Mouse (Mus musculus) MEL (cell line): Measurements from ENCODE around the gene Cpne9. TPM values are rescaled to one million over a fixed set of nuclear protein-coding genes. Genes with fewer than 3 reads are reported as not detected.
A peak's percentile ranks its signal among the peaks of the same experiment; 100 is the strongest.

ENCODE experiments used
- DNase-seq: peaks from one replicate; pipeline ENCODE4 v3.0.0; 2011; ENCODE audit warnings: low read depth, low spot score
- H3K27ac ChIP-seq: 2 replicates; pipeline ENCODE4 v1.5.1; 2012; ENCODE audit warnings: low read depth, mild to moderate bottlenecking, control low read depth, low read length, moderate library complexity; ENCODE audit not compliant: control insufficient read depth
- H3K27me3 ChIP-seq, 2 experiments: fragments of 150-350 bp in 1 of 2; sonication (generic) in 1 of 2; 2 replicates each; pipeline ENCODE4 v1.6.1; 2012; ENCODE audit warnings: low read length in 2 of 2, mild to moderate bottlenecking in 2 of 2, improper control_type of control experiment in 1 of 2, moderate library complexity in 1 of 2; ENCODE audit not compliant: insufficient read depth in 2 of 2, control insufficient read depth in 1 of 2
- H3K36me3 ChIP-seq, 2 experiments: 2 replicates each; pipeline ENCODE4 v1.6.1; 2012 to 2014; ENCODE audit warnings: low read length in 2 of 2, improper control_type of control experiment in 1 of 2, inconsistent platforms in 1 of 2, mild to moderate bottlenecking in 1 of 2; ENCODE audit not compliant: insufficient read depth in 2 of 2, control insufficient read depth in 1 of 2
- H3K4me1 ChIP-seq, 2 experiments: fragments of 150-350 bp in 1 of 2; sonication (generic) in 1 of 2; 2 replicates each; pipeline ENCODE4 v1.6.1; 2012; ENCODE audit warnings: low read length in 2 of 2, improper control_type of control experiment in 1 of 2, mild to moderate bottlenecking in 1 of 2; ENCODE audit not compliant: insufficient read depth in 2 of 2, control insufficient read depth in 1 of 2
- H3K4me3 ChIP-seq, 2 experiments: fragments of 150-350 bp in 1 of 2; sonication (generic) in 1 of 2; 2 replicates each; pipeline ENCODE4 v1.5.1; 2012; ENCODE audit warnings: low read depth in 2 of 2, low read length in 2 of 2, mild to moderate bottlenecking in 2 of 2, moderate library complexity in 2 of 2, control low read depth in 1 of 2, improper control_type of control experiment in 1 of 2; ENCODE audit not compliant: control insufficient read depth in 1 of 2, insufficient read depth in 1 of 2
- H3K79me2 ChIP-seq: 2 replicates; pipeline ENCODE4 v1.6.1; 2012; ENCODE audit warnings: mild to moderate bottlenecking, low read length, moderate library complexity; ENCODE audit not compliant: control insufficient read depth, poor library complexity, insufficient read depth
- H3K9ac ChIP-seq: 2 replicates; pipeline ENCODE4 v1.6.1; 2012; ENCODE audit warnings: low read depth, mild to moderate bottlenecking, control low read depth, low read length, moderate library complexity; ENCODE audit not compliant: control insufficient read depth, poor library complexity, severe bottlenecking
- H3K9me3 ChIP-seq: fragments of 150-350 bp; sonication (generic); replicated peaks from 2 replicates; pipeline ENCODE4 v1.6.1; 2012; ENCODE audit warnings: mild to moderate bottlenecking, low read length, improper control_type of control experiment, moderate library complexity; ENCODE audit not compliant: insufficient read depth
- CTCF ChIP-seq, 3 experiments: IDR thresholded peaks in 2 of 3; conservative IDR thresholded peaks in 1 of 3; 2 replicates each; pipeline ENCODE4 v1.5.1; 2011 to 2012; ENCODE audit warnings: low read length in 3 of 3, low read depth in 2 of 3, mild to moderate bottlenecking in 2 of 3, improper control_type of control experiment in 1 of 3, inconsistent platforms in 1 of 3, mixed read lengths in 1 of 3, moderate library complexity in 1 of 3; ENCODE audit not compliant: control insufficient read depth in 1 of 3, insufficient read depth in 1 of 3, poor library complexity in 1 of 3, severe bottlenecking in 1 of 3
- E2F4 ChIP-seq: IDR thresholded peaks from 2 replicates; pipeline ENCODE4 v1.6.1; 2011; ENCODE audit warnings: low read depth, low read length, improper control_type of control experiment, borderline replicate concordance
- ELF1 ChIP-seq: IDR thresholded peaks from 2 replicates; pipeline ENCODE4 v1.6.1; 2014; ENCODE audit warnings: low read depth, mild to moderate bottlenecking, inconsistent platforms, low read length, improper control_type of control experiment, moderate library complexity
- EP300 ChIP-seq, 2 experiments: IDR thresholded peaks; 2 replicates each; pipeline ENCODE4 v1.6.1; 2011; ENCODE audit warnings: improper control_type of control experiment in 2 of 2, low read length in 2 of 2, low read depth in 1 of 2, mild to moderate bottlenecking in 1 of 2
- ETS1 ChIP-seq: IDR thresholded peaks from 2 replicates; pipeline ENCODE4 v1.6.1; 2012; ENCODE audit warnings: low read depth, mild to moderate bottlenecking, inconsistent platforms, low read length, improper control_type of control experiment, moderate library complexity
- GABPA ChIP-seq: IDR thresholded peaks from 2 replicates; pipeline ENCODE4 v1.6.1; 2012; ENCODE audit warnings: low read depth, mild to moderate bottlenecking, inconsistent platforms, low read length, improper control_type of control experiment, moderate library complexity
- GATA1 ChIP-seq: IDR thresholded peaks from 2 replicates; pipeline ENCODE4 v1.6.1; 2011; ENCODE audit warnings: low read depth, low read length, improper control_type of control experiment
- HCFC1 ChIP-seq: IDR thresholded peaks from 2 replicates; pipeline ENCODE4 v1.6.1; 2012; ENCODE audit warnings: low read depth, mild to moderate bottlenecking, inconsistent platforms, low read length, improper control_type of control experiment, moderate library complexity
- JUND ChIP-seq: IDR thresholded peaks from 2 replicates; pipeline ENCODE4 v1.6.1; 2011; ENCODE audit warnings: low read depth, mild to moderate bottlenecking, improper control_type of control experiment, low read length
- KAT2A ChIP-seq: conservative IDR thresholded peaks from 2 replicates; pipeline ENCODE4 v1.6.1; 2012; ENCODE audit warnings: low read depth, low read length, improper control_type of control experiment, inconsistent platforms
- MAFK ChIP-seq: IDR thresholded peaks from 2 replicates; pipeline ENCODE4 v1.6.1; 2011; ENCODE audit warnings: low read depth, mild to moderate bottlenecking, low read length, improper control_type of control experiment, borderline replicate concordance
- MAZ ChIP-seq: IDR thresholded peaks from 2 replicates; pipeline ENCODE4 v1.6.1; 2012; ENCODE audit warnings: low read depth, mild to moderate bottlenecking, inconsistent platforms, low read length, improper control_type of control experiment
- MEF2A ChIP-seq: IDR thresholded peaks from 2 replicates; pipeline ENCODE4 v1.6.1; 2014; ENCODE audit warnings: low read depth, mild to moderate bottlenecking, inconsistent platforms, low read length, improper control_type of control experiment; ENCODE audit not compliant: poor library complexity, insufficient replicate concordance, severe bottlenecking; ENCODE audit errors: extremely low read depth
- MXI1 ChIP-seq: IDR thresholded peaks from 2 replicates; pipeline ENCODE4 v1.6.1; 2011; ENCODE audit warnings: mild to moderate bottlenecking, low read depth, low read length, improper control_type of control experiment
- MYB ChIP-seq: IDR thresholded peaks from 2 replicates; pipeline ENCODE4 v1.6.1; 2011; ENCODE audit warnings: mild to moderate bottlenecking, low read depth, low read length, improper control_type of control experiment
- MYC ChIP-seq: IDR thresholded peaks from 2 replicates; pipeline ENCODE4 v1.6.1; 2011; ENCODE audit warnings: low read depth, mild to moderate bottlenecking, low read length, improper control_type of control experiment, moderate library complexity
- NELFE ChIP-seq: IDR thresholded peaks from 2 replicates; pipeline ENCODE4 v1.6.1; 2011; ENCODE audit warnings: low read depth, low read length, improper control_type of control experiment
- NRF1 ChIP-seq: IDR thresholded peaks from 2 replicates; pipeline ENCODE4 v1.6.1; 2014; ENCODE audit warnings: low read depth, mild to moderate bottlenecking, inconsistent platforms, low read length, improper control_type of control experiment, moderate library complexity; ENCODE audit not compliant: poor library complexity, insufficient read depth, severe bottlenecking
- POLR2A ChIP-seq, 2 experiments: IDR thresholded peaks; 2 replicates each; pipeline ENCODE4 v1.6.1; 2011 to 2012; ENCODE audit warnings: low read length in 2 of 2, mild to moderate bottlenecking in 2 of 2, control low read depth in 1 of 2, improper control_type of control experiment in 1 of 2, low read depth in 1 of 2, moderate library complexity in 1 of 2; ENCODE audit not compliant: control insufficient read depth in 1 of 2, insufficient read depth in 1 of 2, poor library complexity in 1 of 2
- POLR2AphosphoS2 ChIP-seq: IDR thresholded peaks from 2 replicates; pipeline ENCODE4 v1.6.1; 2011; ENCODE audit warnings: low read length, improper control_type of control experiment
- POLR2AphosphoS5 ChIP-seq: IDR thresholded peaks from 2 replicates; pipeline ENCODE4 v1.6.1; 2012; ENCODE audit warnings: low read depth, borderline replicate concordance, mild to moderate bottlenecking, inconsistent platforms, low read length, moderate library complexity, mixed read lengths
- RAD21 ChIP-seq: IDR thresholded peaks from 2 replicates; pipeline ENCODE4 v1.6.1; 2011; ENCODE audit warnings: mild to moderate bottlenecking, low read depth, low read length, improper control_type of control experiment
- RCOR1 ChIP-seq: IDR thresholded peaks from 2 replicates; pipeline ENCODE4 v1.6.1; 2012; ENCODE audit warnings: low read depth, mild to moderate bottlenecking, inconsistent platforms, low read length, improper control_type of control experiment
- SIN3A ChIP-seq: IDR thresholded peaks from 2 replicates; pipeline ENCODE4 v1.6.1; 2012; ENCODE audit warnings: low read length, improper control_type of control experiment, inconsistent platforms
- SMC3 ChIP-seq: IDR thresholded peaks from 2 replicates; pipeline ENCODE4 v1.6.1; 2011; ENCODE audit warnings: low read depth, low read length, improper control_type of control experiment
- TBP ChIP-seq: IDR thresholded peaks from 2 replicates; pipeline ENCODE4 v1.8.0; 2011; ENCODE audit warnings: low read depth, low read length, improper control_type of control experiment
- UBTF ChIP-seq: IDR thresholded peaks from 2 replicates; pipeline ENCODE4 v1.6.1; 2012; ENCODE audit warnings: low read depth, mild to moderate bottlenecking, inconsistent platforms, low read length, improper control_type of control experiment, moderate library complexity, borderline replicate concordance; ENCODE audit not compliant: insufficient read depth
- USF1 ChIP-seq: IDR thresholded peaks from 2 replicates; pipeline ENCODE4 v1.6.1; 2014; ENCODE audit warnings: low read depth, mild to moderate bottlenecking, inconsistent platforms, low read length, improper control_type of control experiment, moderate library complexity
- USF2 ChIP-seq, 2 experiments: IDR thresholded peaks; 2 replicates each; pipeline ENCODE4 v1.6.1; 2011 to 2012; ENCODE audit warnings: improper control_type of control experiment in 2 of 2, low read length in 2 of 2, borderline replicate concordance in 1 of 2, inconsistent platforms in 1 of 2, low read depth in 1 of 2, mild to moderate bottlenecking in 1 of 2; ENCODE audit not compliant: insufficient read depth in 1 of 2
- ZC3H11A ChIP-seq: IDR thresholded peaks from 2 replicates; pipeline ENCODE4 v1.6.1; 2012; ENCODE audit warnings: low read depth, mild to moderate bottlenecking, inconsistent platforms, low read length, improper control_type of control experiment
- ZKSCAN1 ChIP-seq: IDR thresholded peaks from 2 replicates; pipeline ENCODE4 v1.6.1; 2012; ENCODE audit warnings: low read depth, mild to moderate bottlenecking, inconsistent platforms, low read length, improper control_type of control experiment, moderate library complexity
- ZMIZ1 ChIP-seq: IDR thresholded peaks from 2 replicates; pipeline ENCODE4 v1.6.1; 2012; ENCODE audit warnings: low read depth, mild to moderate bottlenecking, inconsistent platforms, low read length, improper control_type of control experiment, moderate library complexity
- ZNF384 ChIP-seq: IDR thresholded peaks from 2 replicates; pipeline ENCODE4 v1.6.1; 2012; ENCODE audit warnings: low read depth, mild to moderate bottlenecking, inconsistent platforms, low read length, improper control_type of control experiment
- polyA plus RNA-seq, 2 experiments: library from polyadenylated mRNA; stranded (reverse) in 1 of 2; unstranded in 1 of 2; fragments of >175 nt in 1 of 2; fragments of >200 nt in 1 of 2; gene quantifications; 2 replicates each; pipeline versions ENCODE4 v1.2.1 to v1.2.4; 2012; ENCODE audit warnings: low replicate concordance in 2 of 2, low read depth in 1 of 2; ENCODE audit not compliant: insufficient read length in 2 of 2, insufficient read depth in 1 of 2, missing spikeins in 1 of 2
- total RNA-seq: library from RNA; depleted of rRNA; stranded (reverse); fragments of 300-350 nt; gene quantifications from 2 replicates; pipeline ENCODE4 v1.2.3, GENCODE M21; 2012

The Cpne9 gene
- total and polyA plus RNA-seq, 3 experiments, result 1.3 to 1.6 TPM; not detected in 1

GRCm38 (mm10) chr6:113302258-113302657 is 20.2 kb downstream of the Cpne9 start (continued):
- TF ChIP-seq MEF2A (no peak), ZC3H11A (peak; percentile 34), ZMIZ1 (no peak)

DNA sequence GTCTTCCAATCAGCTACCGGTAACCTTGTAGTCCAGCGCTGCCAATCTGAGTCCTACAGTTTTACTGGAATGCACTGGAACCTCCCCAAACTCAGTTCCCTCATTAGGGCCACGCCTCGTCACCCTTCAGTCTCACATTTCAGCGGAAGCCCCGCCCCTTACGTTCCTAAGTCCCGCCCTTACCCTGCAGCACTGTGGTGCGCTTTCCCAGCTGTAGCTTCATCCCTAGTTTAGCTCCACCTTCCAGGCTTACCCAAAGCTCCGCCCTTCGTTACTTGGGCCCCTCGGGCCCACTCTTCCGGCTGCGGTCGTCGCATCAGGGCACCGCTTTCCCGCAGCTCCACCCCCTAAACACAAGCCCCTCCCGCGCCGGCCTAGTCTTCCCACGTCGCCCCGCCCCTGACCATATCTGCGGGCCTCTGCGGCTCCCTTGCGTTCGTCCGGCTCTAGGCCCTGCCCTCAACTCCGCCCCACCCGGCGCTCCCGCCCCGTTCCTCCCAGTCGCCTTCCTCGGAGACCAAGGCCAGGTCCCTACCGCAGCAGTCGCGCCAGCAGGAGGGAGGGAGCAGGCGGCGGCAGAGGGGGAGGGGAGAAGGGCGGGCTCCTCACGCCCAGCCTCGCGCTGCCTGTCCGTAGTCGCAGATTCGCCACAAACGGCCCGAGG is 24.3 kb downstream of the Cpne9 start:
- H3K4me1 ChIP-seq, result peaks cover 21 to 29% of the 10 kb centered on the region in 2 experiments
- peak overlapping the region; percentile 99 for H3K27ac ChIP-seq
- H3K4me3 ChIP-seq, result peak overlapping the region; percentile 71 to 97
- peaks cover 35% of the 10 kb centered on the region for H3K79me2 ChIP-seq
- no peaks in the 10 kb centered on the region for H3K9me3 ChIP-seq
- DNase-seq, result peak; percentile 100
- H3K9ac ChIP-seq, result peak overlapping the region; percentile 99
- H3K27me3 ChIP-seq, result no peaks in the 10 kb centered on the region
- peaks cover 11 to 17% of the 10 kb centered on the region in 2 experiments for H3K36me3 ChIP-seq
- TF ChIP-seq EP300 (IDR thresholded peaks at IDR 0.05; ENCODE audit: low read depth in 1 of 2, low read length in 2 of 2) (no peak), CTCF (IDR thresholded peaks at IDR 0.05 in 2 of 3, conservative IDR thresholded peaks at IDR 0.05 in 1 of 3; ENCODE audit: control insufficient read depth in 1 of 3, insufficient read depth in 1 of 3, low read depth in 2 of 3, low read length in 3 of 3, poor library complexity in 1 of 3, severe bottlenecking in 1 of 3) (no peak), ZKSCAN1 (no peak), MXI1 (no peak; the same call in 1 of the 2 replicates), MYC (peak; percentile 61; the same call in 1 of the 2 replicates), GABPA (no peak), USF2 (IDR thresholded peaks at IDR 0.05; ENCODE audit: borderline replicate concordance in 1 of 2, insufficient read depth in 1 of 2, low read depth in 1 of 2, low read length in 2 of 2) (no peak), UBTF (no peak), SMC3 (no peak), NRF1 (peak; percentile 43; the same call in 1 of the 2 replicates), ZNF384 (no peak), GATA1 (no peak), POLR2A (IDR thresholded peaks at IDR 0.05; ENCODE audit: control insufficient read depth in 1 of 2, insufficient read depth in 1 of 2, low read depth in 1 of 2, low read length in 2 of 2, poor library complexity in 1 of 2) (peak in 1 of 2 experiments; percentile 43; a peak in 1 of 4 replicates), MAZ (peak; percentile 86), USF1 (no peak), KAT2A (no peak), SIN3A (peak; percentile 2; the same call in 1 of the 2 replicates), ZMIZ1 (peak; percentile 55; the same call in 1 of the 2 replicates), JUND (no peak), POLR2AphosphoS5 (no peak), MAFK (no peak), ELF1 (peak; percentile 76), NELFE (no peak), E2F4 (0 out of 2 replicates have a peak, but pooled peaks have one; percentile 38), RCOR1 (0 out of 2 replicates have a peak, but pooled peaks have one; percentile 9), ZC3H11A (no peak), TBP (0 out of 2 replicates have a peak, but pooled peaks have one; percentile 24), POLR2AphosphoS2 (no peak; the same call in 1 of the 2 replicates), ETS1 (peak; percentile 17; the same call in 1 of the 2 replicates), RAD21 (no peak), MYB (no peak), HCFC1 (no peak)
